Mouse (Mus musculus): ENCODE data around the gene 1700029J07Rik. TPM values are rescaled to one million over a fixed set of nuclear protein-coding genes. Genes with fewer than 3 reads are reported as not detected.

1700029J07Rik gene
- polyA plus RNA-seq (2015; fragmentation: Nextera tagmentation; extraction: Ambion mirVana), result 6.1 and 7.1 TPM in 2 replicates

GRCm38 (mm10) chr8:45975126-45975836 lies at the start of gene 1700029J07Rik, which contains the start of gene Ufsp2:
1700029J07Rik (minus strand) TSS chr8:45975252.
Ufsp2 (plus strand) TSS chr8:45975528.
- peak; percentile 98 for ATAC-seq (ENCODE audit: low read depth)
- H3K27me3 ChIP-seq (ENCODE audit: control insufficient read depth, insufficient read depth, low read depth, low read length), result no peaks in the 10 kb centered on the region
- WGBS, result under 1% methylated on average over 57 of the region's 57 CpGs
- H3K9me3 ChIP-seq (ENCODE audit: control insufficient read depth, low read length), result peaks cover 7% of the 10 kb centered on the region; the same call in 1 of the 2 replicates
- peak within 1 kb of the TSS; percentile 88 for H3K4me3 ChIP-seq (ENCODE audit: low read length)
- H3K4me1 ChIP-seq (replicated peaks; ENCODE audit: control insufficient read depth, insufficient read depth, low read length), result peaks cover 6% of the 10 kb centered on the region
- H3K4me2 ChIP-seq (ENCODE audit: low read depth, low read length), result peak within 1 kb of the TSS; percentile 83
- peak within 1 kb of the TSS; percentile 77 for H3K9ac ChIP-seq (ENCODE audit: low read length)
- peak within 1 kb of the TSS; percentile 79 for H3K27ac ChIP-seq (ENCODE audit: low read length)
- peaks cover 10% of the 10 kb centered on the region for H3K36me3 ChIP-seq (ENCODE audit: control insufficient read depth, insufficient read depth, low read length)

GRCm38 (mm10) chr8:46024392-46024791 lies 49.3 kb upstream of the 1700029J07Rik start:
- H3K9ac ChIP-seq (ENCODE audit: low read length), result no peak overlapping the region
- WGBS, result 29% methylated on average over 4 of the region's 4 CpGs
- no peaks in the 10 kb centered on the region for H3K9me3 ChIP-seq (ENCODE audit: control insufficient read depth, low read length)
- H3K27me3 ChIP-seq (ENCODE audit: control insufficient read depth, insufficient read depth, low read depth, low read length), result no peaks in the 10 kb centered on the region
- H3K36me3 ChIP-seq (ENCODE audit: control insufficient read depth, insufficient read depth, low read length), result no peaks in the 10 kb centered on the region
- H3K4me2 ChIP-seq (ENCODE audit: low read depth, low read length), result no peak overlapping the region
- H3K4me1 ChIP-seq (replicated peaks; ENCODE audit: control insufficient read depth, insufficient read depth, low read length), result 0 out of 2 replicates have a peak, but pooled peaks cover 4% of the 10 kb centered on the region
- H3K4me3 ChIP-seq (ENCODE audit: low read length), result no peak overlapping the region
- peak; percentile 99 for ATAC-seq (ENCODE audit: low read depth)
- H3K27ac ChIP-seq (ENCODE audit: low read length), result peak overlapping the region; percentile 73

- no peaks in the 10 kb centered on the region for H3K36me3 ChIP-seq (ENCODE audit: control insufficient read depth, insufficient read depth, low read length)
- 0 out of 2 replicates have a peak, but pooled peaks cover 4% of the 10 kb centered on the region for H3K4me1 ChIP-seq (replicated peaks; ENCODE audit: control insufficient read depth, insufficient read depth, low read length)
- 89% methylated on average over 9 of the region's 9 CpGs for WGBS
- H3K4me3 ChIP-seq (ENCODE audit: low read length), result no peak overlapping the region
- no peak overlapping the region for H3K27ac ChIP-seq (ENCODE audit: low read length)
- H3K4me2 ChIP-seq (ENCODE audit: low read depth, low read length), result no peak overlapping the region
- ATAC-seq (ENCODE audit: low read depth), result no peak
- no peaks in the 10 kb centered on the region for H3K9me3 ChIP-seq (ENCODE audit: control insufficient read depth, low read length)
- no peak overlapping the region for H3K9ac ChIP-seq (ENCODE audit: low read length)
- no peaks in the 10 kb centered on the region for H3K27me3 ChIP-seq (ENCODE audit: control insufficient read depth, insufficient read depth, low read depth, low read length)
Observed at GRCm38 (mm10) chr8:46022758-46023157, 47.7 kb upstream of the 1700029J07Rik start.

GRCm38 (mm10) chr8:46022203-46022602 lies 47.2 kb upstream of the 1700029J07Rik start:
- WGBS, result 72% methylated on average over 9 of the region's 9 CpGs
- H3K9me3 ChIP-seq (ENCODE audit: control insufficient read depth, low read length), result no peaks in the 10 kb centered on the region
- H3K4me2 ChIP-seq (ENCODE audit: low read depth, low read length), result no peak overlapping the region
- no peak overlapping the region for H3K4me3 ChIP-seq (ENCODE audit: low read length)
- H3K9ac ChIP-seq (ENCODE audit: low read length), result no peak overlapping the region
- no peaks in the 10 kb centered on the region for H3K27me3 ChIP-seq (ENCODE audit: control insufficient read depth, insufficient read depth, low read depth, low read length)
- H3K4me1 ChIP-seq (replicated peaks; ENCODE audit: control insufficient read depth, insufficient read depth, low read length), result 0 out of 2 replicates have a peak, but pooled peaks cover 4% of the 10 kb centered on the region
- H3K27ac ChIP-seq (ENCODE audit: low read length), result no peak overlapping the region
- H3K36me3 ChIP-seq (ENCODE audit: control insufficient read depth, insufficient read depth, low read length), result no peaks in the 10 kb centered on the region
- no peak for ATAC-seq (ENCODE audit: low read depth)

- Histone ChIP-seq H3K9me3 (ENCODE audit: control insufficient read depth, low read length) (no peaks in the 10 kb centered on the region), H3K36me3 (ENCODE audit: control insufficient read depth, insufficient read depth, low read length) (no peaks in the 10 kb centered on the region), H3K27me3 (ENCODE audit: control insufficient read depth, insufficient read depth, low read depth, low read length) (no peaks in the 10 kb centered on the region), H3K4me3 (ENCODE audit: low read length) (peak overlapping the region; percentile 18), H3K27ac (ENCODE audit: low read length) (peak overlapping the region; percentile 48), H3K4me1 (replicated peaks; ENCODE audit: control insufficient read depth, insufficient read depth, low read length) (peaks cover 8% of the 10 kb centered on the region), H3K4me2 (ENCODE audit: low read depth, low read length) (peak overlapping the region; percentile 36), H3K9ac (ENCODE audit: low read length) (peak overlapping the region; percentile 44)
- ATAC-seq (ENCODE audit: low read depth), result peak; percentile 83
- WGBS, result 11% methylated on average over 17 of the region's 17 CpGs
Observed at GRCm38 (mm10) chr8:46010746-46011680, 36.0 kb upstream of the 1700029J07Rik start.

- Histone ChIP-seq H3K27me3 (ENCODE audit: control insufficient read depth, insufficient read depth, low read depth, low read length) (no peaks in the 10 kb centered on the region), H3K4me1 (replicated peaks; ENCODE audit: control insufficient read depth, insufficient read depth, low read length) (peaks cover 8% of the 10 kb centered on the region), H3K36me3 (ENCODE audit: control insufficient read depth, insufficient read depth, low read length) (no peaks in the 10 kb centered on the region), H3K4me3 (ENCODE audit: low read length) (peak overlapping the region; percentile 16; the same call in 1 of the 2 replicates), H3K27ac (ENCODE audit: low read length) (peak overlapping the region; percentile 48), H3K9me3 (ENCODE audit: control insufficient read depth, low read length) (no peaks in the 10 kb centered on the region), H3K4me2 (ENCODE audit: low read depth, low read length) (peak overlapping the region; percentile 36), H3K9ac (ENCODE audit: low read length) (no peak overlapping the region)
- 66% methylated on average over 2 of the region's 2 CpGs for WGBS
- ATAC-seq (ENCODE audit: low read depth), result peak; percentile 73
Observed at GRCm38 (mm10) chr8:46010306-46010705, 35.3 kb upstream of the 1700029J07Rik start.

- no peak for ATAC-seq (ENCODE audit: low read depth)
- no peaks in the 10 kb centered on the region for H3K36me3 ChIP-seq (ENCODE audit: control insufficient read depth, insufficient read depth, low read length)
- H3K9me3 ChIP-seq (ENCODE audit: control insufficient read depth, low read length), result no peaks in the 10 kb centered on the region
- H3K4me3 ChIP-seq (ENCODE audit: low read length), result no peak overlapping the region
- peaks cover 8% of the 10 kb centered on the region for H3K4me1 ChIP-seq (replicated peaks; ENCODE audit: control insufficient read depth, insufficient read depth, low read length)
- H3K9ac ChIP-seq (ENCODE audit: low read length), result no peak overlapping the region
- H3K27me3 ChIP-seq (ENCODE audit: control insufficient read depth, insufficient read depth, low read depth, low read length), result no peaks in the 10 kb centered on the region
- no peak overlapping the region for H3K4me2 ChIP-seq (ENCODE audit: low read depth, low read length)
- WGBS, result 67% methylated on average over 3 of the region's 3 CpGs
- H3K27ac ChIP-seq (ENCODE audit: low read length), result no peak overlapping the region
Observed at GRCm38 (mm10) chr8:46007050-46007672, 32.1 kb upstream of the 1700029J07Rik start.

- Histone ChIP-seq H3K27ac (ENCODE audit: low read length) (no peak within 1 kb of the TSS), H3K27me3 (ENCODE audit: control insufficient read depth, insufficient read depth, low read depth, low read length) (no peaks in the 10 kb centered on the region), H3K36me3 (ENCODE audit: control insufficient read depth, insufficient read depth, low read length) (no peaks in the 10 kb centered on the region), H3K4me1 (replicated peaks; ENCODE audit: control insufficient read depth, insufficient read depth, low read length) (no peaks in the 10 kb centered on the region; the same call in 1 of the 2 replicates), H3K9me3 (ENCODE audit: control insufficient read depth, low read length) (no peaks in the 10 kb centered on the region), H3K4me3 (ENCODE audit: low read length) (no peak within 1 kb of the TSS), H3K4me2 (ENCODE audit: low read depth, low read length) (no peak within 1 kb of the TSS), H3K9ac (ENCODE audit: low read length) (no peak within 1 kb of the TSS; the same call in 1 of the 2 replicates)
- ATAC-seq (ENCODE audit: low read depth), result no peak
- WGBS, result 39% methylated on average over 4 of the region's 4 CpGs
Observed at GRCm38 (mm10) chr8:46005596-46005995, 30.5 kb upstream of the 1700029J07Rik start, which contains the start of gene Ankrd37. Ankrd37 (minus strand) TSS chr8:46005707.
